Mouse (Mus musculus) stomach, postnatal 0 days (tissue): ENCODE data around the gene Zfp3.

Experiments used
- CTCF ChIP-seq: IDR thresholded peaks from 2 replicates; pipeline ENCODE4 v1.5.1; 2016; ENCODE audit warnings: antibody characterized with exemption, low read depth, mild to moderate bottlenecking, moderate library complexity
- EP300 ChIP-seq: optimal IDR thresholded peaks from 2 replicates; pipeline ENCODE3; 2016; ENCODE audit warnings: antibody characterized with exemption

DNA sequence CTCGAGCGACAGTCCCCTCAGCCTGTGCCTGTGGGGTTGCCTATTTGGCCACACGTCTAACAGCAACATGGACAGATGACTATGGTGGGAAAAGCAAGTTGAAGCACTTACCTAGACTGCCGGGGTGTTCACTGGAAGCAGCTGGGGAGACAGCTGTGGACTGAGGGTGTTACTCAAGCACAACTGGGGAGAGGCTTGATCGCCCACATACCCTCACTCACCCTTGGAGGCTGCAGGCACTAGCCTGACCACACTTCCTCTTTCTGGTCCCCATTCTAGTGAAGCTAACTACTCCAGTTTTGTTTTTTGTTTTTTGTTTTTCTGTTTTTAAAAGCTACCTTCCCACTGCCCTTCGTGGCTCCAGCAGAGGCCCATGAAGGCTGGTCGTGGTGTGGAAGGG is 48.4 kb downstream of the Zfp3 start, which contains the start of gene Scimp:
- TF ChIP-seq CTCF (no peak), EP300 (no peak)
